Comparison of ENCODE assay signal across 12 mouse cellular contexts in genomic region chr2:82078287-82078994, GRCm38 (mm10). TPM values are rescaled to one million over a fixed set of nuclear protein-coding genes. Genes with fewer than 3 reads are reported as not detected.
"Had no signal": no experiment of that assay in that cellular context is flagged by ENCODE, and none has a peak within 500 bp of the region (broad histone marks: within the 10 kb centered on the region; RNA-seq: fewer than 3 reads in every experiment).

No protein-coding gene starts in this region.

- ATAC-seq: lung, postnatal 0 days had no signal

- DNase-seq: kidney, adult 2 months; kidney, postnatal 14 days; left cerebral cortex, postnatal 4 days; lung, adult 2 months; lung, postnatal 4 days; midbrain, embryonic 14.5 days; thymus, adult 18-20 months; thymus, postnatal 14 days had no signal

RNA-seq across cellular contexts. Expression of gene Zfp804a, which starts 25.4 kb away (rescaled TPM):
- total RNA-seq: megakaryocyte, adult 5-6 weeks had no signal
- polyA plus RNA-seq: liver, embryonic 15.5 days; lung, adult 2 months; lung, postnatal 0 days; myocyte had no signal
